Mouse (Mus musculus) layer of hippocampus, postnatal 14 days (tissue): ENCODE measurements at regions not wholly inside any gene's neighbourhood (a gene's known extent, or its start where the extent isn't known, plus 50 kb on each side); places are given as distances from the start of the nearest gene placed in this dataset.

Experiments
- DNase-seq, 2 experiments: peaks; one replicate each; pipeline ENCODE4 v3.0.0; 2021 to 2022; ENCODE audit warnings: low spot score in 2 of 2, mixed read lengths in 1 of 2

GRCm38 (mm10) chr3:126292830-126293229 lies 70.7 kb upstream of the Arsj start:
- DNase-seq = no peak

DNA sequence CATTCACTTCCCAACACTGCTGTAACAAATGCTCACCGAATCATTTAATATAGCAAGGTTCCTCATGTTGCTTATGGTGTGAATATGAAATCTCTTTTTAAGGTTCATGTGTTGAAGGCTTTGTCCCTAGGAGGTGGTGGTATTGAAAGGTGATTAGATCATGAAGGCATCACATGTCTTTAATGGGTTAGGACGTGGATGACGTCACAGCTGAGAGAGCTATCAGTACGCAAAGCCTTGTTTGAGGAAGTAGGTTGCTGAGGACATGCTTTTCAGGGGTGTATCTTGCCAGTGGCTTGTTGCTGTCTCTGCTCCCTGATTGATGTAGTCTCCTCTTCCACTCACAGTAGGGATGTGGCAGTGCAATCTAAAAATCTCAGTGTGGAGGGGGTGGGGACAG lies 69.8 kb upstream of the Arsj start:
- no peak for DNase-seq

DNA sequence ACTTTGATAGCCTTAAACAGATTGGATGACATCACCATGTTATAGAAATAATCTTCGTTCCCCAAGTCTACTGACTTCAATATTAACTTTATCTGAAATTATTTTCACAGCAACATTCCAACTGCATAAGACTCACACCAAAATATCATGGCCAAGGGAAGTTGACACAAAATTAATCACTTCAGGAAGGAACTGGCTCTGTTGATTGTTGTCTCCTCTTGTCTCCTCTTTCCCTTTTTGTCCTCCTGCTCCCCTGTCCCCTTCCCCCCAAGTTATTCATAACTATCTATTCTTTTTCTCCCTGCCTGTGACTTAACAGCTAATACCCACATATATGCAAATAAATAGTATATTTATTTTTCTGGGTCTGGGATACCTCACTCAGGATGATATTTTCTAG lies 67.6 kb upstream of the Arsj start:
- no peak for DNase-seq

- no peak for DNase-seq
Observed at GRCm38 (mm10) chr3:126299257-126299656, 64.2 kb upstream of the Arsj start.

DNA sequence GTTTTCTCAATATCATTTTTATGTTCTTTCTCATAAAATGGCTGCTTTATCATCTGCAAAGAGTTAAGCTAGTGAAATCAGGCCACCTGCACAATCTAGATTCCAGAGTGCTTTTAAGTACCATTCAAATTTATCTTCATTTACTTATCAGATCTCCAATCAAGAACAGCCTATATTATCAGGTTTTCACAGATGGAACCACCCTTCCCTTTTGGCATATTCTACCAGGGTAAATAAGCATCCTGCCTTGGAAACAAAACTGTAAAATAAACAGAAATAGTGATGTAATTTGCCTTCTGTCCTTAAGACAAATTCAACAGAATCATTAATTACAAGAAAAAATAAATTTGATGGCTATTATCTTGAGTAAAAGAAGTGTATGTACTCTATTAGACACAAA lies 55.2 kb upstream of the Arsj start:
- DNase-seq = no peak
